Mouse (Mus musculus) CD4-positive helper T cell, adult 2 months (primary cell): ENCODE data around the gene Olfr292.

Experiments
- DNase-seq: peaks from one replicate; pipeline ENCODE4 v3.0.0-alpha.2; 2012; ENCODE audit warnings: low read depth, missing footprints, low spot score

The Olfr292 gene

GRCm38 (mm10) chr7:86688030-86688429 lies at the start of gene Olfr292:
TSS of gene Olfr292 (plus strand) at chr7:86688330.
- DNase-seq: no peak

- no peak for DNase-seq
Observed at GRCm38 (mm10) chr7:86648761-86649160, 39.4 kb upstream of the Olfr292 start, which contains the start of gene Olfr293. TSS of gene Olfr293 (plus strand) at chr7:86649061.

GRCm38 (mm10) chr7:86725013-86725412 lies 36.9 kb downstream of the Olfr292 start:
- no peak for DNase-seq
